Mouse (Mus musculus) intestine, postnatal 0 days (tissue): ENCODE data around the gene Traf1. TPM values are rescaled to one million over a fixed set of nuclear protein-coding genes. Genes with fewer than 3 reads are reported as not detected.

ENCODE experiments used
- ATAC-seq: fragments of 200-750 bp; cut with Nextera tagmentation; 2 replicates; pipeline ENCODE4 v1.8.0; 2017; ENCODE audit warnings: mild to moderate bottlenecking, moderate TSS enrichment, moderate library complexity
- H3K27ac ChIP-seq: fragments of 300-500 bp; sonication (generic); 2 replicates; pipeline ENCODE4 v1.5.1; 2014; ENCODE audit warnings: mild to moderate bottlenecking, low read depth, low read length, moderate library complexity
- H3K27me3 ChIP-seq: fragments of 300-500 bp; sonication (generic); replicated peaks from 2 replicates; pipeline ENCODE4 v1.6.1; 2014; ENCODE audit warnings: low read length, mixed read lengths; ENCODE audit not compliant: control insufficient read depth, insufficient read depth
- H3K36me3 ChIP-seq: fragments of 300-500 bp; sonication (generic); 2 replicates; pipeline ENCODE4 v1.6.1; 2014; ENCODE audit warnings: mild to moderate bottlenecking, moderate library complexity; ENCODE audit not compliant: control insufficient read depth, insufficient read depth
- H3K4me1 ChIP-seq: fragments of 300-500 bp; sonication (generic); replicated peaks from 2 replicates; pipeline ENCODE4 v1.6.1; 2014; ENCODE audit warnings: antibody characterized with exemption, low read length, mixed read lengths; ENCODE audit not compliant: control insufficient read depth, insufficient read depth
- H3K4me2 ChIP-seq: fragments of 300-500 bp; sonication (generic); replicated peaks from 2 replicates; pipeline ENCODE4 v1.6.1; 2014; ENCODE audit warnings: low read depth, mild to moderate bottlenecking, moderate library complexity
- H3K4me3 ChIP-seq: fragments of 300-500 bp; sonication (generic); 2 replicates; pipeline ENCODE4 v1.5.1; 2014; ENCODE audit warnings: low read depth, low read length
- H3K9ac ChIP-seq: fragments of 300-500 bp; sonication (generic); 2 replicates; pipeline ENCODE4 v1.6.1; 2014; ENCODE audit warnings: mild to moderate bottlenecking, low read depth, low read length
- H3K9me3 ChIP-seq: fragments of 300-500 bp; sonication (generic); 2 replicates; pipeline ENCODE4 v1.6.1; 2016; ENCODE audit warnings: mixed run types; ENCODE audit not compliant: control insufficient read depth
- CTCF ChIP-seq: sonication (generic); IDR thresholded peaks from 2 replicates; pipeline ENCODE4 v1.5.1; 2016; ENCODE audit warnings: low read depth, mild to moderate bottlenecking, control low read depth, antibody characterized with exemption, moderate library complexity
- WGBS: fragments of 180-500 bp; shearing (Covaris S2); extraction: QIAGEN DNeasy Blood & Tissue Kit; methylation state at CpG from one replicate; pipeline ENCODE4 v1.1.7; 2014; 5-methylcytosine and 5-hydroxymethylcytosine counted together
- polyA plus RNA-seq: library from polyadenylated mRNA; unstranded; fragments of >200 nt; fragmentation: Nextera tagmentation; extraction: Ambion mirVana; gene quantifications from 2 replicates; pipeline ENCODE4 v1.2.1, GENCODE M21; 2015

The Traf1 gene
- polyA plus RNA-seq, 1 experiment from 2014 or later, result 1.1 TPM

DNA sequence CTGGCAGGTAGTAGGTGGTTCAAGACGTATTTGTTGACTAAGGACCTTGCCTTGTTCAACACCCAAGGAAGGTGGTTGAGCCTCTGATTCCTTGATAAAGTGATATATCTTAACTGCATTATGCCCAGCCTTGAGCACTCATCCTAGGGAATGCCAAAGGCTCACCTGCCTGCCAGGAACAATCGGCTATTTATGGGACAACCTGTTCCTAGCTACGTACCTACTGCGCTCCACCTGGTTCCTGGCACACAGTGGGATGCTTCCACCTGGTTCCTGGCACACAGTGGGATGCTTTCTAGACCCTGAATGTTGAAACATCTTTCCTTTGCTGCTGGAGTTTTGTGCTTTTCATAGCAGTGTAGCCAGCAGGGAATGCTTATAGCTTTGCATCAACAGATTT is 51.9 kb downstream of the Traf1 start:
- WGBS, result 88% methylated on average over 4 of the region's 4 CpGs
- Histone ChIP-seq H3K4me1 (no peaks in the 10 kb centered on the region), H3K9me3 (no peaks in the 10 kb centered on the region), H3K9ac (no peak overlapping the region), H3K4me2 (no peak overlapping the region), H3K36me3 (peaks cover 18% of the 10 kb centered on the region), H3K4me3 (no peak overlapping the region), H3K27me3 (no peaks in the 10 kb centered on the region), H3K27ac (no peak overlapping the region)
- ATAC-seq, result no peak
- no peak for TF ChIP-seq CTCF

DNA sequence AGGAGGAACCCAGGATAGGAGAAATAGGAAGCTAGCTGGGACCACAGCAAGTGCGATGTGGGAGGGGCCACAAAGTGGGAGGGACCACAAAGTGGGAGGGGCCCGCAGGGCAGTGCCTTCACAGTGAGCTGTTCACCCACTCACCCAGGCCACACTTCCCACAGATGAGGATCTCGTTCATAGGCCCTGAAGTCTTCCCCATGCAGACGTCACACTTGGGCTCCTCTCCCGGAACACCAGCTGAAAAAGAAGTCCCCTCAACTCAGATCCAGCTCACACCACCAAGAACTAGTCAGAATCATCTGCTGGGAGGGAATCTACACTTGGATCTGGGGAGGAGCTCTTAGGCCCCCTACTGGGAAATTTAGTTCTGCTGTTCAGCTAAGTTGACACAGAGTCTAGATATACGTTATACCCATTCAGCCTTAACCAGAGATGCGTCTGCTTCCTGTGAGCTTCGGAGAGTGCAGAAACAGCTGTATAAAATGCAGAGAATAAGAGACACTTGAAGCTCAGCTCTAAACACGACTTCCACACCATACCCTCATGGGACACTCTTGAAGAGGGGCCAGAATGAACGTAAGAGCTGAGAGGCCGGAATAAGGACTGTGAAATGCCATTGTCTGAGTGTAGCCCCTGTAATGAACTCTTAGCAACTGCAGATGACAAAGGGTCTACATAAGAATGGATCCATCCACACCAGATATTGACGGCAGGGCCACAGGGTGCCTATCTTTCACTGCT is 54.5 kb downstream of the Traf1 start:
- Histone ChIP-seq H3K36me3 (peaks cover 20% of the 10 kb centered on the region), H3K27me3 (no peaks in the 10 kb centered on the region), H3K27ac (no peak overlapping the region), H3K4me1 (no peaks in the 10 kb centered on the region), H3K4me2 (no peak overlapping the region), H3K4me3 (no peak overlapping the region), H3K9me3 (no peaks in the 10 kb centered on the region), H3K9ac (no peak overlapping the region)
- 52% methylated on average over 12 of the region's 12 CpGs for WGBS
- peak; percentile 52 for TF ChIP-seq CTCF
- no peak for ATAC-seq

DNA sequence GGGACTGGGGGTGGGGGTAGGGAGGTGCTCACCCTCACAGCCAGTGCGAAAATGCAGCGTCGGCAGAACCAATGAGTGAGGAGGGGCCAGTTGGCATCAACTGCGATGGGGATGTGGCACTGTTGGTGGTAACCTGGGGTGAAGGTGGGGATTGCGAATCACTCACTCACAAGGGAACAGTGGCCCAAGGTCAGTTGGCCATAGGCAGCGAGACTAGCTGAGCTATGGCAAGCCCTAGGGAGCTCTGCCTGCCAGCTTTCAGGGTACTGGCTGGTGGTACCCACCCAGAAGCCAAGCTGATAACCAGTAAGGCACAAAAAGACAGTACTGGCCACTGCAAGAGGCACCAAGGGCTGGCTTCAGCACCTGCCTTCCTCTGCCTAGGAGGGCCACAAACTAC is 55.1 kb downstream of the Traf1 start:
- no peak for TF ChIP-seq CTCF
- H3K36me3 ChIP-seq, result peaks cover 23% of the 10 kb centered on the region
- 77% methylated on average over 6 of the region's 6 CpGs for WGBS
- no peak for ATAC-seq
- no peaks in the 10 kb centered on the region for H3K27me3 ChIP-seq
- no peak overlapping the region for H3K27ac ChIP-seq
- H3K9ac ChIP-seq, result no peak overlapping the region
- no peaks in the 10 kb centered on the region for H3K9me3 ChIP-seq
- no peaks in the 10 kb centered on the region for H3K4me1 ChIP-seq
- H3K4me3 ChIP-seq, result no peak overlapping the region
- no peak overlapping the region for H3K4me2 ChIP-seq

DNA sequence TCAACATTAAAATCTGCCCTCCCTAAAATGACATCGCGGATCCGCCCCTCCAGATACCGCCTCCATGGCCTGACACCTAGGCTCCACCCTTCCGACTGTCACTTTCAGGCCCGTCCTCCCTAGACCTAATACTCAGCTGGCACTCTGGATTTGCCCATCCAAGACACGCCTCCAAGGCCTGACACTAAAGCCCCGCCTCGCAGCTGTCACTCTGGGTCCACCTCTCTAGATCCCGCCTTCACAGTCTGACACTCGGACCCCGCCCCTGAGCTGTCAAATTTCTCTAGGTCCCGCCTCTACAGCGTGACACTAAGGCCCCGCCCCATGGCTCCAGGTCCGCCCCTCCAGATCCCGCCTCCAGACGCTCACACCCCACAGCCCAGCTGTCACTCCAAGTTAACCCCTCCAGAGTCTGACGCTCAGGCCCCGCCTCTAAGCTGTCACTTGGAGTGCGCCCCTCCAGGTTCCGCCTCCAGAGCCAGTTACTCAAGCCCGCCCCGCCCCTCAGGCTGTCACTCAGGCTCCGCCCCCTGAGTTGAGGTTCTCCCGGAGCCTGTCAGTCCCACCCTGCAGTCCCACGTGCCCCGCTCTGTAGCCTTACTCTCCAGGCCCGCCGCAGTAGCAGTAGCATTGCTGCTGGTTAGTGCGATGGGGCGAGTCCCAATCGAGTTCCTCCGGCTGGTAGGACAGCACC is 56.6 kb downstream of the Traf1 start:
- ATAC-seq, result peak; percentile 96
- Histone ChIP-seq H3K4me2 (peak overlapping the region; percentile 60), H3K9ac (no peak overlapping the region), H3K4me3 (peak overlapping the region; percentile 22), H3K9me3 (no peaks in the 10 kb centered on the region), H3K4me1 (no peaks in the 10 kb centered on the region), H3K27me3 (no peaks in the 10 kb centered on the region), H3K36me3 (peaks cover 20% of the 10 kb centered on the region), H3K27ac (peak overlapping the region; percentile 58; the same call in 1 of the 2 replicates)
- WGBS, result under 1% methylated on average over 34 of the region's 34 CpGs
- TF ChIP-seq CTCF, result no peak

DNA sequence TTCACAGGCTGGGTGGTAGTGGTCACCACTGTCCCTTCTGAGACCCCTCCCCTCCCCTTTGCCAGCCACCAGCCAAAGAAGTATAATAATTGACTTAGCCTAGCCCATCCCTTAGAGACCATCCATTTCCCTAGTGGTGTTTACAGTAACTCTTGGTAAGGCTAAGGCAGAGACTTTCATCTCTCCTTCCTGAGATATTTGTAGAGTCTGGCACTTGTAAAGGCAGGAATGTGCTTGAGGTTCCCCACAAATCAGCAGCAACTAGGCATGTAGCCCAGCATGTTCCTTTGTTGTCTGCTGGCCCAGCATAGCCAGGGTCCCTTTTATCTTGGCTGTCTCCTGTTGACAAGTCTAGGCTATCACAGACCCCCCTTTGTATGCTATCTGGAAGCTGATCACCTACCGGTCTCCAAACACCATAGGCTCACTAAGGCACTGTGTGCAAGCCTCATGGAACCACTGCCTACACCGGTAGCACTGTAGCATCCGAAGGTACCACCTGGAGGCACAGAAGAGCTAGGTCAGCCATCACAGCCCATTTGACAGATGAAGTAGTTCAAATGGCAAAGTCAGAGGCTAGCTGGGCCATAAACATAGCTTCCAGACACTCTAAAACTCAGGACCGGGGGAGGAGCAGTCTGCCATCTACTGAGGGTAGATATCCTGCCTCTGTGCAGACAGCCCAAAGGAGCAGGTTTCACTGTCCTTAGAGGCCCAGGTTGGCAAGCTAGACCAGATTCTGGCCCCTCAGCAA is 57.7 kb downstream of the Traf1 start:
- H3K9ac ChIP-seq, result no peak overlapping the region
- no peak overlapping the region for H3K4me3 ChIP-seq
- H3K27me3 ChIP-seq, result no peaks in the 10 kb centered on the region
- no peak for TF ChIP-seq CTCF
- no peaks in the 10 kb centered on the region for H3K9me3 ChIP-seq
- peaks cover 15% of the 10 kb centered on the region for H3K36me3 ChIP-seq
- no peak for ATAC-seq
- peak overlapping the region; percentile 58; the same call in 1 of the 2 replicates for H3K27ac ChIP-seq
- no peaks in the 10 kb centered on the region for H3K4me1 ChIP-seq
- H3K4me2 ChIP-seq, result no peak overlapping the region
- 64% methylated on average over 4 of the region's 4 CpGs for WGBS

DNA sequence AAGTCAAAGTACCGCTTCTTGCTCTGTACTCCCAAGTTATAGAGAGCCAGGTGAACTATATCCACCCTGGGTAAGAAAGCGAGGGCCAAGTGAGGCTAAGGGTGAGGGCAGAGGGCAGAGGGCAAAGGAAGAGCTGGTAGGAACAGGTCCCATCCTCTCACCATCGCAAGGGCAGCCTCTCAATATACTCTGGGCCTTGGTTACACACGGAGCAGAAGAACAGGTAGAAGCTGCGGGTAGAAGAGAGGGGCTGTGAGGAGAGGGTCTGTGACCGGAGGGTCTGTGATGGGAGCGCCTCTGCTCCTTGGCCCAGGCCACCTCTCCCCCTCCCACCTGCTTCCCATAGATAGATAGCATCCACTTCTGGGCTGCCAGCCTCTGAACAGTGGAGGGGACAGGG is 58.4 kb downstream of the Traf1 start:
- Histone ChIP-seq H3K4me2 (no peak overlapping the region), H3K9ac (no peak overlapping the region), H3K4me1 (no peaks in the 10 kb centered on the region), H3K9me3 (no peaks in the 10 kb centered on the region), H3K36me3 (peaks cover 14% of the 10 kb centered on the region; the same call in 1 of the 2 replicates), H3K4me3 (no peak overlapping the region), H3K27ac (no peak overlapping the region), H3K27me3 (no peaks in the 10 kb centered on the region)
- no peak for ATAC-seq
- TF ChIP-seq CTCF, result no peak
- 87% methylated on average over 7 of the region's 7 CpGs for WGBS
